Mouse (Mus musculus) intestine, embryonic 16.5 days (tissue): Measurements from ENCODE around the gene F11r. TPM values are rescaled to one million over a fixed set of nuclear protein-coding genes. Genes with fewer than 3 reads are reported as not detected.
A peak's percentile ranks its signal among the peaks of the same experiment; 100 is the strongest.
"Not testable (repeated sequence)": the region's sequence is repeated elsewhere in the genome, so short reads cannot be mapped to it uniquely, and the experiment has no call there.

Source experiments
- ATAC-seq: fragments of 200-750 bp; cut with Nextera tagmentation; 2 replicates; pipeline ENCODE4 v1.8.0; 2017; ENCODE audit warnings: moderate TSS enrichment, moderate library complexity
- H3K27ac ChIP-seq: fragments of 300-500 bp; sonication (generic); 2 replicates; pipeline ENCODE4 v1.5.1; 2014; ENCODE audit warnings: mild to moderate bottlenecking, low read length
- H3K27me3 ChIP-seq: fragments of 300-500 bp; sonication (generic); replicated peaks from 2 replicates; pipeline ENCODE4 v1.6.1; 2014; ENCODE audit warnings: low read length, control low read depth, mixed read lengths; ENCODE audit not compliant: control insufficient read depth, insufficient read depth
- H3K36me3 ChIP-seq: fragments of 300-500 bp; sonication (generic); 2 replicates; pipeline ENCODE4 v1.6.1; 2014; ENCODE audit warnings: low read length, control low read depth; ENCODE audit not compliant: control insufficient read depth, insufficient read depth
- H3K4me1 ChIP-seq: fragments of 300-500 bp; sonication (generic); 2 replicates; pipeline ENCODE4 v1.6.1; 2014; ENCODE audit warnings: low read length, control low read depth, mixed read lengths; ENCODE audit not compliant: control insufficient read depth, insufficient read depth
- H3K4me2 ChIP-seq: fragments of 300-500 bp; sonication (generic); 2 replicates; pipeline ENCODE4 v1.6.1; 2014; ENCODE audit warnings: low read depth, low read length, control low read depth
- H3K4me3 ChIP-seq: fragments of 300-500 bp; sonication (generic); 2 replicates; pipeline ENCODE4 v1.5.1; 2014; ENCODE audit warnings: mild to moderate bottlenecking, low read length
- H3K9ac ChIP-seq: fragments of 300-500 bp; sonication (generic); 2 replicates; pipeline ENCODE4 v1.6.1; 2014; ENCODE audit warnings: low read depth, low read length
- H3K9me3 ChIP-seq: fragments of 300-500 bp; sonication (generic); 2 replicates; pipeline ENCODE4 v1.6.1; 2016; ENCODE audit warnings: low read length, control low read depth; ENCODE audit not compliant: control insufficient read depth
- WGBS: fragments of 180-500 bp; shearing (Covaris S2); extraction: QIAGEN DNeasy Blood & Tissue Kit; methylation state at CpG from one replicate; pipeline ENCODE4 v1.1.7; 2014; 5-methylcytosine and 5-hydroxymethylcytosine counted together
- polyA plus RNA-seq: library from polyadenylated mRNA; unstranded; fragments of >200 nt; fragmentation: Nextera tagmentation; extraction: Ambion mirVana; gene quantifications from 2 replicates; pipeline ENCODE4 v1.2.1, GENCODE M21; 2015

Gene F11r
- polyA plus RNA-seq, 1 experiment from 2014 or later: 108 TPM

- Histone ChIP-seq H3K27ac (no peak overlapping the region), H3K27me3 (no peaks in the 10 kb centered on the region), H3K4me3 (no peak overlapping the region), H3K36me3 (peaks cover 12% of the 10 kb centered on the region; the same call in 1 of the 2 replicates), H3K4me1 (no peaks in the 10 kb centered on the region; the same call in 1 of the 2 replicates), H3K9me3 (no peaks in the 10 kb centered on the region), H3K9ac (no peak overlapping the region), H3K4me2 (no peak overlapping the region)
- no peak for ATAC-seq
- WGBS: 91% methylated on average over 22 of the region's 22 CpGs
Measured at GRCm38 (mm10) chr1:171460551-171461503, 23.5 kb downstream of the F11r start.

GRCm38 (mm10) chr1:171463133-171463532, 25.8 kb downstream of the F11r start:
- no peak overlapping the region for H3K4me3 ChIP-seq
- H3K27me3 ChIP-seq: no peaks in the 10 kb centered on the region
- H3K4me2 ChIP-seq: no peak overlapping the region
- H3K9ac ChIP-seq: no peak overlapping the region
- WGBS: 90% methylated on average over 3 of the region's 3 CpGs
- H3K9me3 ChIP-seq: no peaks in the 10 kb centered on the region
- peaks cover 12% of the 10 kb centered on the region; the same call in 1 of the 2 replicates for H3K36me3 ChIP-seq
- peak overlapping the region; percentile 2; the same call in 1 of the 2 replicates for H3K27ac ChIP-seq
- no peak for ATAC-seq
- H3K4me1 ChIP-seq: no peaks in the 10 kb centered on the region; the same call in 1 of the 2 replicates

- Histone ChIP-seq H3K4me1 (no peaks in the 10 kb centered on the region; the same call in 1 of the 2 replicates), H3K27me3 (no peaks in the 10 kb centered on the region), H3K9me3 (no peaks in the 10 kb centered on the region), H3K36me3 (peaks cover 6% of the 10 kb centered on the region; the same call in 1 of the 2 replicates), H3K27ac (no peak overlapping the region), H3K9ac (no peak overlapping the region), H3K4me3 (no peak overlapping the region), H3K4me2 (no peak overlapping the region)
- 85% methylated on average over 5 of the region's 5 CpGs for WGBS
- no peak for ATAC-seq
Measured at GRCm38 (mm10) chr1:171465749-171466412, 28.5 kb downstream of the F11r start.

GRCm38 (mm10) chr1:171466565-171466964, 29.2 kb downstream of the F11r start:
- H3K27me3 ChIP-seq: no peaks in the 10 kb centered on the region
- no peak overlapping the region for H3K4me3 ChIP-seq
- H3K9me3 ChIP-seq: no peaks in the 10 kb centered on the region
- no peak for ATAC-seq
- 82% methylated on average over 4 of the region's 4 CpGs for WGBS
- peaks cover 6% of the 10 kb centered on the region; the same call in 1 of the 2 replicates for H3K36me3 ChIP-seq
- H3K4me2 ChIP-seq: no peak overlapping the region
- no peak overlapping the region for H3K9ac ChIP-seq
- H3K4me1 ChIP-seq: no peaks in the 10 kb centered on the region; the same call in 1 of the 2 replicates
- H3K27ac ChIP-seq: no peak overlapping the region

- no peak overlapping the region for H3K9ac ChIP-seq
- no peak overlapping the region for H3K4me3 ChIP-seq
- no peak overlapping the region for H3K27ac ChIP-seq
- no peaks in the 10 kb centered on the region for H3K9me3 ChIP-seq
- no peaks in the 10 kb centered on the region for H3K27me3 ChIP-seq
- H3K4me2 ChIP-seq: no peak overlapping the region
- no peaks in the 10 kb centered on the region for H3K36me3 ChIP-seq
- no peaks in the 10 kb centered on the region for H3K4me1 ChIP-seq
- 82% methylated on average over 3 of the region's 3 CpGs for WGBS
- ATAC-seq: no peak; the same call in 1 of the 2 replicates
Measured at GRCm38 (mm10) chr1:171469678-171470077, 32.3 kb downstream of the F11r start.

GRCm38 (mm10) chr1:171470371-171470871, 33.1 kb downstream of the F11r start:
- no peaks in the 10 kb centered on the region for H3K27me3 ChIP-seq
- 31% methylated on average over 7 of the region's 7 CpGs for WGBS
- no peaks in the 10 kb centered on the region for H3K4me1 ChIP-seq
- no peak overlapping the region for H3K9ac ChIP-seq
- no peaks in the 10 kb centered on the region for H3K36me3 ChIP-seq
- H3K4me2 ChIP-seq: no peak overlapping the region
- peak; percentile 24; the same call in 1 of the 2 replicates for ATAC-seq
- no peaks in the 10 kb centered on the region for H3K9me3 ChIP-seq
- no peak overlapping the region for H3K4me3 ChIP-seq
- no peak overlapping the region for H3K27ac ChIP-seq

GRCm38 (mm10) chr1:171470896-171471295, 33.6 kb downstream of the F11r start:
- 73% methylated on average over 5 of the region's 5 CpGs for WGBS
- no peak for ATAC-seq
- no peak overlapping the region for H3K9ac ChIP-seq

GRCm38 (mm10) chr1:171471452-171471851, 34.1 kb downstream of the F11r start:
- WGBS: 82% methylated on average over 1 of the region's 1 CpGs
- H3K27ac ChIP-seq: no peak overlapping the region
- no peaks in the 10 kb centered on the region for H3K36me3 ChIP-seq
- ATAC-seq: no peak
- H3K9ac ChIP-seq: no peak overlapping the region
- H3K4me2 ChIP-seq: no peak overlapping the region
- no peak overlapping the region for H3K4me3 ChIP-seq
- no peaks in the 10 kb centered on the region for H3K27me3 ChIP-seq
- no peaks in the 10 kb centered on the region for H3K4me1 ChIP-seq
- no peaks in the 10 kb centered on the region for H3K9me3 ChIP-seq

More at GRCm38 (mm10) chr1:171470896-171471295, 33.6 kb downstream of the F11r start:
- no peaks in the 10 kb centered on the region for H3K4me1 ChIP-seq
- no peaks in the 10 kb centered on the region for H3K36me3 ChIP-seq
- no peak overlapping the region for H3K4me2 ChIP-seq
- no peak overlapping the region for H3K27ac ChIP-seq
- no peaks in the 10 kb centered on the region for H3K9me3 ChIP-seq
- no peaks in the 10 kb centered on the region for H3K27me3 ChIP-seq
- no peak overlapping the region for H3K4me3 ChIP-seq

- not testable (repeated sequence) for H3K27ac ChIP-seq, ATAC-seq, H3K4me3 ChIP-seq, H3K36me3 ChIP-seq, H3K27me3 ChIP-seq, H3K9me3 ChIP-seq, H3K4me1 ChIP-seq, H3K4me2 ChIP-seq, H3K9ac ChIP-seq
- 91% methylated on average over 8 of the region's 8 CpGs for WGBS
Measured at GRCm38 (mm10) chr1:171471941-171472340, 34.6 kb downstream of the F11r start.
